In genomic region chrX:41400058-41400904, GRCm38 (mm10) we compare ENCODE assay signal across 8 mouse cellular contexts. TPM values are rescaled to one million over a fixed set of nuclear protein-coding genes. Genes with fewer than 3 reads are reported as not detected.
DNase-seq lines count a peak whose midpoint lies in the region; ATAC-seq and TF ChIP-seq lines count a peak whose summit lies in the region.

Gria3 (plus strand) TSS chrX:41400854.

- no peaks in the 10 kb centered on the region for H3K79me2 ChIP-seq in heart, adult 2 months (replicated peaks; ENCODE audit: control insufficient read depth, insufficient read depth, low read length)

- 0 out of 2 replicates have a peak within 1 kb of the TSS, but pooled peaks have one; percentile 29 for H3K9ac ChIP-seq in heart, adult 2 months (ENCODE audit: low read depth, low read length)
- no peak within 1 kb of the TSS for H3K9ac ChIP-seq in liver, embryonic 14.5 days (replicated peaks)

- H3K4me3 ChIP-seq in heart, adult 2 months: peak within 1 kb of the TSS; percentile 12; the same call in 1 of the 2 replicates
- H3K4me3 ChIP-seq in liver, embryonic 14.5 days (ENCODE audit: insufficient read depth in 1 of 2, low read depth in 2 of 2, low read length in 2 of 2): peak within 1 kb of the TSS; percentile 35 to 38

- peak in 1 of 2 experiments; percentile 1 for DNase-seq in heart, adult 2 months
- no peak for DNase-seq in heart, adult 9 months (ENCODE audit: low spot score in 2 of 2)
- DNase-seq in adrenal gland, postnatal 14 days: peak; percentile 30
- peak; percentile 26 for DNase-seq in forelimb bud, embryonic 11.5 days (ENCODE audit: low read depth, low spot score)
- DNase-seq in kidney, postnatal 25 days: peak; percentile 2 to 33
- no peak for DNase-seq in liver, embryonic 14.5 days (ENCODE audit: low read depth in 3 of 3, low spot score in 3 of 3)
- peak; percentile 43 for DNase-seq in right cerebral cortex, adult 18-20 months
- DNase-seq in testis, postnatal 14 days (ENCODE audit: low spot score): no peak

- no peak for TF ChIP-seq POLR2A in heart, adult 2 months (IDR thresholded peaks at IDR 0.05; ENCODE audit: insufficient read depth, low read depth, low read length)

- TF ChIP-seq CTCF in heart, adult 2 months (IDR thresholded peaks at IDR 0.05): no peak
- TF ChIP-seq CTCF in liver, embryonic 14.5 days (IDR thresholded peaks at IDR 0.05; ENCODE audit: low read depth): no peak

- no peak for TF ChIP-seq EP300 in heart, adult 2 months (IDR thresholded peaks at IDR 0.05; ENCODE audit: insufficient read depth, low read depth, low read length)
- TF ChIP-seq EP300 in liver, embryonic 14.5 days (IDR thresholded peaks at IDR 0.05; ENCODE audit: low read depth): no peak

- 21% methylated on average over 21 of the region's 21 CpGs for WGBS in heart, adult 2 months
- 9% methylated on average over 21 of the region's 21 CpGs for WGBS in liver, embryonic 14.5 days (ENCODE audit: insufficient replicate concordance)

- H3K4me1 ChIP-seq in heart, adult 2 months (ENCODE audit: control insufficient read depth, insufficient read depth, low read length): no peaks in the 10 kb centered on the region; the same call in 1 of the 2 replicates
- H3K4me1 ChIP-seq in liver, embryonic 14.5 days (replicated peaks; ENCODE audit: control insufficient read depth in 2 of 2, insufficient read depth in 2 of 2, low read length in 1 of 2): 0 out of 4 replicates have a peak, but pooled peaks cover 0 to 3% of the 10 kb centered on the region in 2 experiments

- intact Hi-C loops in heart, adult 2 months (cut with DNase I): no loop called here

- no peaks in the 10 kb centered on the region for H3K27me3 ChIP-seq in heart, adult 2 months (ENCODE audit: control insufficient read depth, insufficient read depth, low read length)
- H3K27me3 ChIP-seq in liver, embryonic 14.5 days (ENCODE audit: control insufficient read depth, insufficient read depth, low read length): peaks cover 13% of the 10 kb centered on the region

- H3K4me2 ChIP-seq in liver, embryonic 14.5 days (ENCODE audit: low read depth): peak within 1 kb of the TSS; percentile 57

- ATAC-seq in liver, embryonic 14.5 days (ENCODE audit: insufficient read depth): no peak

- H3K9me3 ChIP-seq in liver, embryonic 14.5 days (ENCODE audit: control insufficient read depth, low read length): no peaks in the 10 kb centered on the region

- H3K36me3 ChIP-seq in heart, adult 2 months (ENCODE audit: control insufficient read depth, insufficient read depth, low read length): no peaks in the 10 kb centered on the region
- no peaks in the 10 kb centered on the region for H3K36me3 ChIP-seq in liver, embryonic 14.5 days (replicated peaks; ENCODE audit: control insufficient read depth, insufficient read depth, low read depth)

- H3K27ac ChIP-seq in heart, adult 2 months: no peak within 1 kb of the TSS
- H3K27ac ChIP-seq in liver, embryonic 14.5 days: no peak within 1 kb of the TSS

RNA-seq across cellular contexts. Expression of gene Gria3, which starts in this region (rescaled TPM):
- total RNA-seq in heart, adult 2 months (2021): 1 to 10 TPM in 1 of 2 experiments, under 1 TPM in 1; 0.98 to 1.1 TPM
- 0.49 and 2.0 TPM in 2 replicates for polyA plus RNA-seq in heart, adult 2 months (2012; rRNA removed)
- 19.9 and 21.2 TPM in 2 replicates for total RNA-seq in adrenal gland, postnatal 14 days (2021)
- 1.1 and 1.6 TPM in 2 replicates for polyA plus RNA-seq in liver, embryonic 14.5 days (2012; rRNA removed)
- 1.1 TPM in 2 replicates for polyA plus RNA-seq in liver, embryonic 14.5 days (2014; fragmentation: Nextera tagmentation; extraction: Ambion mirVana)

Comparison
In these comparisons a context has a peak if more than half of its experiments do, and no peak if none do; other contexts are left out.
1. RNA of gene Gria3 (total RNA-seq): 19.9 to 21.2 TPM in adrenal gland, postnatal 14 days; 0.98 to 1.1 TPM in heart, adult 2 months; every median in the first group is over 10 times any median in the second.
2. DNase-seq: peak in adrenal gland, postnatal 14 days (single experiment), forelimb bud, embryonic 11.5 days (single experiment), kidney, postnatal 25 days (2 of 2) and right cerebral cortex, adult 18-20 months (single experiment); none in heart, adult 9 months (0 of 2), liver, embryonic 14.5 days (0 of 3) and testis, postnatal 14 days (single experiment).